Mouse (Mus musculus) CH12F3 (cell line): ENCODE data around the gene Sfxn2.
"Not testable (repeated sequence)": the region's sequence is repeated elsewhere in the genome, so short reads cannot be mapped to it uniquely, and the experiment has no call there.

Source experiments
- in situ Hi-C: fragments of 300-500 bp; cut with MboI; formaldehyde crosslinking; loops from 2 replicates; pipeline ENCODE4 v1.14.3; 2020; ENCODE audit warnings: low sequenced_read_pairs

Gene Sfxn2

DNA sequence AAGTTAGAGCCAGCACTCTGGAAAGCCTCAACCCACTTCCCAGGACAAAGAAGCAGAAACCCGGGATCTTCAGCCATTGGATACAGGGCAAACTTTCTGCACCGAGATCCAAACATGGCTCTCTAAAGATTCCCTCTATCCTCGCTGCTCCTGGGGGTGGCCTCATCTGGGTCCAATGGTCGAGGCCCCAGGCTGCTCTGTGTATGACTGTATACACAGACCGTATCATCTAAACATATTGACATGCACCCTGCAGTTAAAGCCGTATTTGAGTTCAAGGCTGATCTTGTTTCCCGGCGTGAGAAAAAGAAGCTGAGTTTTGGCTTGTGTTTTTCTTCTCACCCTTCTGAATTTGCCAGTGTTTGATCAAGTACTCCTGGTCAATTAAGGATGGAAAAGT is 30.4 kb upstream of the Sfxn2 start:
- in situ Hi-C loops = no loop called here

DNA sequence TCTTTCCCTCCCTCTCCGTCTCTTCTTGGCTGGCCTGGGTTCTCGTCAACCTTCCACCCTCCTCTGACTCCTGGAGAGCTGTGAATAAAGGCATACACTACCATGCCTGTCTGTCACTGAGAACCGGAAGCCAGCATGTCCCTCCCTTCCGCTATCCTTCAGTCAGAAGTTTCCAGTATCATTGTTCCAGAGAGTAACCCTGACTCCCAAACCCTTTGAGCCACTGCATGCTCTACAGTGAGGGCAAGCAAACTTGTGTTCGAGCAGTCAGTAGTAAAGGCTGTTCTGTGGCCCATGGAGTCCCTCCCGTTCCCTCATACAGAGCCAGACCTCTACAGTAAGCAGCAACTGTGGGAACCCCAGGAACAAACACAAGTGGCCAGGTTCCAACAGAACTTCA is 25.6 kb upstream of the Sfxn2 start:
- in situ Hi-C loops = no loop called here

DNA sequence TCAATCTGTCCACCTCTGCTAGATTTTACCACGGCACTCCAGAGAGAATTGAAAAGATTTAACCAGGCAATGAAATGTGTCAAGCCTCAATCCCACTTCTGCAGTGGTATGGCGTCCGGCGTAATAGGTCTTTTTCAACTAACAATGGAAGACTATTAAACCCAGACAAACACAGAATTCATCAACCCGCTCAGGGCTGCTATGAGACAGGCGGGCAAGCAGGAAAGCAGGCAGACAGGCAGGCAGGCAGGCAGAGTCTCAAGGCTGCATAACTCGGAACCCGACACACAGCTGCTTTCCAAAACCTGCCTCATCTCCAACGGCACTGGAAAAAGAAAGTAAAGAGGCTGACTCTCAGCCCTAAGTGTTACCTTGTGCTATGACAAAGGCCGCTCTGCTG is 25.1 kb upstream of the Sfxn2 start:
- in situ Hi-C loops = no loop called here

DNA sequence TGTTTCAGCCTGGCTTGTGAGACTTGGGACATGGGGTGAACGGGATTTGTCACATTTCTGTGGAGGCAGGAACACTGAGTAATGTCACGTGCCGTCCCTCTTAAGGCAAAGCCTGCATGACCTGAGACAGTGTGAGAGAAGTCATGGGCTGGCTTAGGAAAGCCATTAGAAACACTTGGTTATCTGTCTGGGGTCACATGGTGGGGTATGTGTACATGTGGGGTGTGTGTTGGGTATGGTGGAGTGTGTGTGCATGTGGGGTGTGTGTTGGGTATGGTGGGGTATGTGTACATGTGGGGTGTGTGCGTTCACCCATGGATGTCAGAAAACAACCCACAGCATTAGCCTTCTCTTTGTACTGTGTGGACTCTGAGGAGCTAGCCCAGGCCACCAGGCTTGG is 22.8 kb upstream of the Sfxn2 start:
- in situ Hi-C loops = no loop called here

DNA sequence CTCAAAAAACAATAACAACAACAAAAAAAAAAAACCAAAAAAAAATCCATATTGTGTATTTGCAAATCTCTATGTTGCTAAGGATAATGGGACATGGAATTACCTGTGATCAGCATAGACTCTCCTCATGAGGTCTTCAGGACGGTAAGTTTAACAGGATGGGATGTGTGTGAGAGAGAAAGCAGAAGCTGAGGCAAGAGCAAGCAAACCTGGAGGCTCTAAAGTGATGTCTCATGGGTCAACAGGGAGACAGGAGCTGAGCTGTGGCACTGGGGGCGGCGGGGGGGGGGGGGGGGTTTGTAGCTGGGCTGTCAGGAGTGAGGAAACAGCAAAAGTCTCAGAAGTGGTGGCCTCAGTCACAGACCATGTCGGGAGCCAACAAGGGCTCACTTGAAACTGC is 20.7 kb upstream of the Sfxn2 start:
- in situ Hi-C loops = no loop called here

DNA sequence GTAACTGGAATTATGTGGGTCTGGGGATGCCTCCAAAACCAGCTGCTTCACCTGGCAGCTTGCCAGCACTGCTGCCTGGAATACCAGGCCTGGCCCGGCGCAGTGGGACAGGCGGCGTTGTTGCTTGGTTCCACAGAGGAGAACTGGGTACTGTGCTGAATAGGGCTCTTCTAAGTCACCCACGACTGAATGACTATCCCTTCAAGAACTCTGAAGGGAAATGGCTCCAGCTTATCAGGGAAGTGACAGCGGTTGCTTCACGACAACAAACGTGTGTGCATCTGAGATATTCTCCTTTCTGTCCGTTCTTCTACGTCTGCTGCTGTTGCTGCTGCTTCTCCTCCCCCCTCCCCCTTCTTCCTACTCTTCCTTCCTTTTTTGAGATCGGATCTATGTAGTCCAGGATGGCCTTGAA is 19.6 kb upstream of the Sfxn2 start:
- in situ Hi-C loops = no loop called here

DNA sequence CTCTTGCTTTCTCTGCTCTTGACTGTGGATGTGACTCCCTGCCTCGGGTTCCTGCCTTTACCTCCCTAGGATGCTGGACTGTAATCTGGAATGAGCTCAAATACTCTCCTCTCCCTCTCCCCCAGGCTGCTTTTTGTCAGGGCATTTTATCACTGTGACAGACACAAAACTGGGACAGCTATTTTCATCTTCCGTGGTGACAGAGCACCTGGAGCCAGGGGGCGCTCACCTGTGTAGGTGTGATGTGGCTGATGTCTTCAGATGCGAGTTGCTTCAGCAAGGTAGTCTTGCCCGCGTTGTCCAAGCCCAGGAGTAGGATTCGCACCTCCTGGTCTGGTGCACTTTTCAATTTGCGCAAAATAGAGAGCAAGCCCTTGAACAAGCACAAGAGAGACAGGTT is 15.2 kb upstream of the Sfxn2 start:
- in situ Hi-C loops = no loop called here

DNA sequence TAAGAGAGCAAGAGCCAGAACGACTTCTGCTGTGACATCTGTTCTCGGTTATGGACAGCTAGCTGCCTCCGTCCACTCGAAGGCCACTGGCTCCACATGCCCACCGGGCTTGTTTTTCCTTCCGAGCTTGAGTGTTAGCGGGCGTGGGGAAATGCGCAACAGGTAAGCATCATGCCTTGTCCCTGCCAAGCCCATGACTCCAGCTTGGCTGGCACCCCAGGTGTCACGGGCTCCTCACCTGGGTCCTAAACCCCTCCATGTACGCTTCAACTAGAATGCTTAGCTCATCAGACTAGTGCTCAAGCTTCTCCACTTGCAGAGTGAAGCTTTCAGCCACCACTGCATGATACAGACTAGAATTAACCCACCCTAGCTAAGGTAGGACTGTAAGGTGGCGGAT is 14.5 kb upstream of the Sfxn2 start:
- in situ Hi-C loops = no loop called here

DNA sequence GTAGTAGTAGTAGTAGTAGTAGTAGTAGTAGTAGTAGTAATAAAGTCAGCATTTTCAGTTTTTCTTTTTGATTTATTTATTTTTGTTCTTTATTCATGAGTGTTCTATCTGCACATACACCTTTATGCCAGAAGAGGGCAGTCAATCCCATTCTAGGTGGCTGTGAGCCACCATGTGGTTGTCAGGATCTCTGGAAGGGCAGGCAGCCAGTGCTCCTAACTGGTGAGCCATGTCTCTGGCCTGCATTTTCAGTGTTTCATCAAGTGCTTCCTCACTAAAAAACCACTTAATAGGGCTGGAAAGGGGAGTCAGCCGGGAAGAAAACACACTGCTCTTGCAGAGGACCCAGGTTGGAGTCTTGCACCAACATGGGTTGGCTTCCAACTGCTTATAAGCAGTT is 11.0 kb upstream of the Sfxn2 start:
- in situ Hi-C loops = no loop called here

DNA sequence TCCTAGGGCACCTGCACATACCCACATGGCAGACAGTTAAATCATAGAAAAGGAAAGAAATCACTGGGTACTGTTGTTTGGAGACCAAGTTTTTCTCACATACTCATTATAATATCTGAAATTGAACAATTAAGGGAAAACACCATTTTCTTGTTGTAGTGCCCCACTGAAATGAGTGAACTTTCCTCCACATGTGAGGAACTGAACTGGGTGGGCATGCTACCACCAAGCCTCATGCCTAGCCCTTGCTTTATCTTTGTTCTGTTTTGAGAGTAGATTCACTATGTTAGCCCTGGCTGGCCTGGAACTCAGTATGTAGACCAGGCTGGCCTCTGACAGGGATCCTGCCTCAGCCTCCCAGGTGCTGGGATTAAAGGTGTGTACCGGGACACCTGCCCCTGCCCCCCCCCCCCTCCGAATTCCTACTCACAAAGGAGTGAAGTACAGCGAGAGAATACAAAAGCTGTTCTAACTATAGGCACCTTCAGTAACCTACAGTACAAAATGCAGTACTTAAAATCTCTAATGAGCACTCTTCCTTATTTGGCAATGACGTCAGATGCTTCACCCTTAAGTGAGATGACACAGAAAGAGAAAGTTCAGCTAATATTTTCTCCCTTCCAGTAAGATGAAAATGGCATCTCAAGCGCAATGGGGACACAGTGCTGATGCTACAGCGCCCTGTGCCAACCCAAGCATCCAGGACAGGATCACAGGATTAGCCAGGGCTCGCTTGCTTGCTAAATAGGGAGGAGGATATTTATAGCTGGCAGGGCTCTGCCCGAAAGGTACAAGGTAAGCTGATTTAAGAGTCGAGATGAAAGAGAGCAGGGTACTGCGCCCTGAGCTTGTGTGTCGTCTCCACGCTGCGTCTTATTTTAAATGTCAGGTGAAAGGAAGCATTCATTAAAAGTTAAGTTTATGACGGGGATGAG is 10.3 kb upstream of the Sfxn2 start:
- in situ Hi-C loops = no loop called here

DNA sequence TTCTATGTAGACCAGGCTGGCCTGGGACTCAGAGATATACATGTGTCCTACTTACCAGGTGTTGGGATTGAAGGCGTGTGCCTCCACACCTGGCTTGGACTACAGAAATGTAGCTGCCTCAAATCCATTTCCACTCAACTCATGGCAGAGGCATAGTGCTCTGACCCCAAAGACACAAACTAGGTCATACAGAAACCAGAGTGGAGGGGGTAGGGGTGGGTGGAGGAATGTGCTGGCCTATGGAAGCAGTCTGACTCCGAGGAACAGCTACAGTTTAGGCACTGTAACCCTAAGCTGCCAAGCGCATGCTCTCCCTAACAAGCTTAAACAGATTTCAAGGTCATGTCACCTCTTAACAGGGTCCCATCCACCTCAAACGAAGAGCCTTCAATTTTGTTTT is 9.6 kb upstream of the Sfxn2 start:
- in situ Hi-C loops = no loop called here

DNA sequence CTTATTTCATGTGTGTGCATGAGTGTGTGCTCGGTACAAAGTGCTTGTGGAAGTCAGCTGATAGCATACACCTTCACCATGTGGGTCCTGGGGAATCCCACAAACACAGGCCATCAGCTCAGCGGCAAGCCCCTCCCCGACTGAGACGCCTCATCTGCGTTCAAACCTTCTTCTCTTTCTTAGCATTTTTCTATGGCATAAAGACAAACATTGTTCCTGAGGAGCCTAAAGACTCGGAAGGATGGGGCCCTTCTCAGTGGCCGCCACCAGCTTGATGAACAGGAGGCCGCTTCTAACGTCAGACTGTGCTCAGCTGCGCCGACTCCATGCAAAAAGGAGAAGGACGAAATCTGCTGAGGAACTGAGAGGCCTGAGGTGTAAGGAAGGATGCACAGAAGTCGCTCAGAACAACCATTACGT is 9.1 kb upstream of the Sfxn2 start:
- in situ Hi-C loops = no loop called here

DNA sequence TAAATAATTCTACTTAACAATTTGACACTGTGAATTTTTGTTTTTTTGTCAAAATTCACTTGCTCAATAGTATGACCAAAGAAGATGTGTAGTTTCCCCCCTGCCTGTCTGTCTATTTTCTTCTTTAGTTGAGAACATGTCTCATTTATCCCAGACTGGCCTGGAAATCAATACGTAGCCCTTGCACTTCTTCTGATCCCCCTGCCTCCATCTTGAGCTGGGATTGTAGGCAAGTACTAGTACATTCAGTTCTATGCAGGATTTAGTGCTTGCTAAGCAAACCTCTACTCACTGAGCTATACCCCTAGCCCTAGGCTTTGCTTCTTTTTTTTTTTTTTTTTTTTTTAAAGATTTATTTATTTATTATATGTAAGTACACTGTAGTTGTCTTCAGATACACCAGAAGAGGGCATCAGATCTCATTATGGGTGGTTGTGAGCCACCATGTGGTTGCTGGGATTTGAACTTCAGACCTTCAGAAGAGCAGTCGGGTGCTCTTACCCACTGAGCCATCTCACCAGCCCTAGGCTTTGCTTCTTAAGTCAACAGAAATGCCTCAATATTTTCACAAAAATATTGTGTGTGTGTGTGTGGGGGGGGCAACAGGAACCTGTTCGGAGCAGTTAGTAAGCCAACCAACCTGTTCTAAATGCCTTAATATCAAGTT is 1.8 kb upstream of the Sfxn2 start:
- in situ Hi-C loops = not testable (repeated sequence)

DNA sequence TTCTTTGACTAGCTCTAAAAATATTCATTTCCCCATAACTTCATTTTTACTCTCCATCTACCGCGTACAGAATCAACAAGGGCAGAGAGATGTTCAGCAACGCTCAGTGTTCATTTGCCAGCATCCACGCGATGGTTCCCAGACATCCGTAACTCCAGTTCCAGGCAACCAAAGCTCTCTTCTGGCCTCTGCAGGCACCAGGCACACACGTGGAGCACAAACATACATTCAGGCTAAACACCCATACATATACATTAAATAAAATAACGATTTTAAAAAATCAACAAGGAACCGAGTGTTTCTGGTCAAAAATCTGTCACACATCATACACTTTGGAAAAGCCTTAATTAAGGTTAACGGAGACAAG is 1.3 kb upstream of the Sfxn2 start:
- in situ Hi-C loops = no loop called here

DNA sequence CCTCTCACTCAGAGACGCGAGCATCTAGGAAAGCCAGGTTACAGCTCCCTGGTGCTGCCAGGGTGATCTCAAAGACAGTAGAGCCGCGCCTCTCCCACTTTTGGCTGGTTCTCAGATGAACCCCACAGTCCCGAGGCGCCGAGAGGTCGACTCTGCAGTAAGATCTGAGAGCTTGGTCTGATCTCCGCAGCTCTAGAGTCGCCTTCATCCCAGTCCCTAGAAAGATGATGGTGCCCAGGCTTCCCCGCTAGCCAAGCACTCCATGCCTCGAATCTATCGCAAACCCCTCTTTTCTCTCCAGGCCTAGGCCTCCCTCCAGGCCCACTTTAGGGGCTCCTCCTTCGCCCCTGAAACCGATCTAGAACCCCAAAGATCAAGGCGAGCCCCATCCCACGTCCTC is 617 bp upstream of the Sfxn2 start:
- in situ Hi-C loops = no loop called here

DNA sequence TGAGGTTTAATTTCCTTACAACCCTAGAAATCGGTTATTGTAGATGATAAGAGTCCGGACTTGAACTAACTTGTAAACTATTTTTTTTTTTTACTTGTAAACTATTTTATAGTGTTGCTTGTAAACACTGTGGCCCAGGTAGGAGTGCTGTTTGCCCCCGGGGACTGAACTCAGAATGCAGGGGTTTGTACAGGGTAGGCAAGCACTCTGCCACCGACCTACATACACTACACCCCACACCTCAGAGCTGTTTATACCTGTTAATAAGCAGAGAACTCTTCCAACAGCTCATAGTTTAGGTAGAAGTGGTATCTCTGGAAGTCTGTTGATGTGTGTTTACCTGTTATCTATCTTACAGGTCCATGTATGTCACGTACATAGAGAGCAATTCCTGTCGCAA is 825 bp downstream of the Sfxn2 start:
- in situ Hi-C loops = no loop called here

DNA sequence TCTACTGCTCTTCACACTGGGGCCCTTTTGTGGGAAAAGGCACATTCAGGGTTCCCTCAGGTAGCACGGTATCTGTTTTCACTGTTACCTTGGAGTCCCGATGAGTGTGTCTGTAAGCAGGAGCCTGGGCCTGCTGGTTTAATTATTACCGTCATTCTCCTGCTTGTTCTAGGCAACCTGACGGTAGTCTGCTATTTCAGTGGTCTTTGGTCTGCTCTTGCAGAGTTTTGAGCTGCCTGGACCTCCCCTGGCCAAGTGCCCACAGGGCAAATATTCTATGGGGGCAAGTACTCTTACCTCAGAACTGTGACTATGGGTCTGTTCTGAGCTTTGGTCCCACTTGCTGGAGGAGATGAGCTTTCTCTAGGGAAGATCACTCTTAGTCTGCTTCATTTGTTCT is 2.0 kb downstream of the Sfxn2 start:
- in situ Hi-C loops = no loop called here

DNA sequence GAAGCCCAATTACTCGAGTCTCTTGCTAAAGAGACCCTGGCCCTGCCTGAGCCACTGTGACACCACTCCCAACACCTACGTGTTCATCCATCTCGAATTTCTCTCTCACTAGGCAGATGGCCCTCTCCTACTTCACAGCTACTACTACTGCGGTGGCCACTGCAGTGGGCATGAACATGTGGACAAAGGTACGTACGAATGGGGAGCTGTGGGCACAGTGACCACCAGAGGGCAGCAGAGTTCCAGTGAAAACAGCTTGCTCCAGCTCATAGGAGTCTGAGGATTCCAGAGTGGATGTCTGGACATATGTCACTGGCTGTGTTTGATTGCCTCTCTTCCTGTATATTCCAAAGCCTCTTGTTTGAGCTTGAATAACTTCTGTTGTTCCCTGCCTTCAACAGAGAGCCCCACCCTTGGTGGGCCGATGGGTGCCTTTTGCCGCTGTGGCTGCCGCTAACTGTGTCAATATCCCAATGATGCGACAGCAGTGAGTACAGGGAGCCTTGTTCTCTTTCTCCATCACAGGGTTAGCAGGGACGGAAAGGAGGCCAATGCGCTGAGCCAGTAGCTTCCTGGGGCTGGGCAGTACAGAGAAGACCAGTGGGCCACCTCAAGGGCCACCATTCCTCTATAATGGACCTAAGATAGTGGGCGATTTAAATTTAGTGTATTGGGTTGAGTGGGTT is 14.8 kb downstream of the Sfxn2 start:
- in situ Hi-C loops = loop anchor here (10.0 kb wide), 1 partner anchor 157 kb away; no protein-coding TSS in a partner anchor

DNA sequence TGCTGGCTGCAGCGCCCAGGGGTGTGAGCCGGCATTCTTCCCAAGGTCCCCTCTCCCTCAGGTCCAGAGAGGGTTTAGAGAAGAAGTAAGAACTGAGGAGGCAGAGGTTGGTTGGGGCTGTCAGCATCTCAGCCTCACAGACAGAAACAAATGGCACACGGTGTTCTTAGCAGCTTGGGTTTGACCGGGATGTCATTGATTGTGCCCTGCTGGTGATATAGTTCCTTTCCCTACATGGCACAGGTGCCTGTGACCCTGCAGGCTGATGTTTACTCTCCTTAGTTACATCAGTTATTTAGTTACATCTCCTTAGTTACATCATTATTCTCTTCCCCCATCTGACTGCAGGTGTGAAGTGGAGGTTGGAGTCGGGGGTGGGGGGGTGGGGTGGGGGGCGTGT is 18.4 kb downstream of the Sfxn2 start:
- in situ Hi-C loops = no loop called here

DNA sequence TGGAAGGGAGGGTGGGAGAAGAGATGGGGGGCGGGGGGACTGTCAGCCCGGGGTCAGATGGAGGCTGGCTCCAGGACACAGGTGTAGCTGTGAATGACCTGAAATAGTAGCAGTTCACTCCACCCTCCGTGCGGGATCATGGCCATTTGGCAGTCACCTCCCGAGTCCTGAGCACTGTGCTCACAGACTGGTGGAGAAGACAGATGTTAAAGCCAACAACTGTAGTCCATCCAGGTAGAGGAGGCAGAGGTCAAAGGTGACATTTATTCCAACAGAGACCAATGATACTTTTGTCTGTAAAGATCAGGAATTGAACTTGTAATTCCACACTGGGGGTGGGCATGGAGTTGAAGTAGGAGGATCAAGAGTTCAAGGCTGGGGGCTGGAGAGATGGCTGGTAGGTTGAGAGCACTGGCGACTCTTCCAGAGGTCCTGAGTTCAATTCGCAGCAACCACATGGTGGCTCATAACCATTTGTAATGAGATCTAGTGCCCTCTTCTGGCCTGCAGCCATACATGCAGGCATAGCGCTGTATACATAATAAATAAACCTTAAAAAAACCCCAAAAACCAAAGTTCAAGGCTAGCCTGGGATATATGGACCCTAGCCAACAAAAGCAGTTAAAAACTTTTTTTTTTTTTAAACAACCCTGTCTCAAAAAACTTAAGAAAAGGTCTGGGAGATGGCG is 19.7 kb downstream of the Sfxn2 start:
- in situ Hi-C loops = no loop called here

DNA sequence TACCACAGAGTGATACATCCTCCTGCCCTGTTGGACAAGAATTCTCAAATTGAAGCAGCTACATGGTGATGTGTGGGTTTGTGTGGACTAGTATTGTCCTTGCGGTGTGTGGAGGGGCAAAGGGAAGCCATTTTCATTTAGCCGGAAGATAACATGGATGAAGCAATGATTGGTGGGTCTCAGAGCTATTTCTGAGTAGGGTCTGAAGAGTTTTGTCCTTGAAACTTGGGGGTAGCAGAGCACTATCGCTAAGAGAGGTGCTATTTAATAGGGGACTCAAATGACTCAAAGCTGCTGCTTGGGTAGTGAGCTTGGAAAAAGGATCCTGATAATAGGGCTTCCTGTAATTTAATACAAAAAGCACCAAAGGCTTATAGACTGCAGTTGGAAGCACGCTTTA is 25.0 kb downstream of the Sfxn2 start:
- in situ Hi-C loops = no loop called here
